Mouse (Mus musculus) forebrain, embryonic 11.5 days (tissue): ENCODE results near the gene Olfr307. TPM values are rescaled to one million over a fixed set of nuclear protein-coding genes. Genes with fewer than 3 reads are reported as not detected.
"Not testable (repeated sequence)": the region's sequence is repeated elsewhere in the genome, so short reads cannot be mapped to it uniquely, and the experiment has no call there.

Experiments
- ATAC-seq: fragments of 200-750 bp; cut with Nextera tagmentation; replicated peaks from 2 replicates; pipeline ENCODE4 v1.8.0; 2017; ENCODE audit warnings: moderate TSS enrichment; ENCODE audit not compliant: low FRiP score
- DNase-seq: peaks from one replicate; pipeline ENCODE4 v3.0.0-alpha.2; 2017; ENCODE audit warnings: low spot score
- H3K27ac ChIP-seq: fragments of 300-500 bp; sonication (generic); 2 replicates; pipeline ENCODE4 v1.5.1; 2014; ENCODE audit warnings: low read depth, low read length
- H3K27me3 ChIP-seq: fragments of 300-500 bp; sonication (generic); 2 replicates; pipeline ENCODE4 v1.6.1; 2014; ENCODE audit warnings: mild to moderate bottlenecking, low read length, mixed read lengths; ENCODE audit not compliant: control insufficient read depth, insufficient read depth
- H3K36me3 ChIP-seq: fragments of 300-500 bp; sonication (generic); 2 replicates; pipeline ENCODE4 v1.6.1; 2014; ENCODE audit warnings: mild to moderate bottlenecking, low read length, moderate library complexity, mixed read lengths; ENCODE audit not compliant: control insufficient read depth, insufficient read depth
- H3K4me1 ChIP-seq: fragments of 300-500 bp; sonication (generic); replicated peaks from 2 replicates; pipeline ENCODE4 v1.6.1; 2014; ENCODE audit warnings: low read length, mixed read lengths; ENCODE audit not compliant: control insufficient read depth, insufficient read depth
- H3K4me2 ChIP-seq: fragments of 300-500 bp; sonication (generic); 2 replicates; pipeline ENCODE4 v1.6.1; 2014; ENCODE audit warnings: low read depth, mild to moderate bottlenecking, low read length, moderate library complexity, mixed read lengths; ENCODE audit not compliant: severe bottlenecking
- H3K4me3 ChIP-seq: fragments of 300-500 bp; sonication (generic); 2 replicates; pipeline ENCODE4 v1.5.1; 2014; ENCODE audit warnings: low read depth, low read length
- H3K9ac ChIP-seq: fragments of 300-500 bp; sonication (generic); 2 replicates; pipeline ENCODE4 v1.6.1; 2014; ENCODE audit warnings: low read length
- H3K9me3 ChIP-seq: fragments of 300-500 bp; sonication (generic); 2 replicates; pipeline ENCODE4 v1.6.1; 2016; ENCODE audit warnings: low read length, mixed read lengths; ENCODE audit not compliant: control insufficient read depth
- WGBS: fragments of 180-500 bp; shearing (Covaris S2); extraction: QIAGEN DNeasy Blood & Tissue Kit; methylation state at CpG from one replicate; pipeline ENCODE4 v1.1.7; 2014; 5-methylcytosine and 5-hydroxymethylcytosine counted together
- polyA plus RNA-seq: library from polyadenylated mRNA; unstranded; fragments of >200 nt; fragmentation: Nextera tagmentation; extraction: Ambion mirVana; gene quantifications from 2 replicates; pipeline ENCODE4 v1.2.1, GENCODE M21; 2014

The Olfr307 gene
- polyA plus RNA-seq, result not detected in 2 replicates

GRCm38 (mm10) chr7:86337486-86337885 is at the start of gene Olfr307:
TSS of gene Olfr307 (minus strand) at chr7:86337586.
- WGBS, result 78% methylated on average over 1 of the region's 1 CpGs
- H3K27me3 ChIP-seq, result no peaks in the 10 kb centered on the region
- no peaks in the 10 kb centered on the region for H3K4me1 ChIP-seq
- H3K9me3 ChIP-seq, result no peaks in the 10 kb centered on the region
- no peak within 1 kb of the TSS for H3K4me2 ChIP-seq
- DNase-seq, result no peak
- no peak within 1 kb of the TSS for H3K4me3 ChIP-seq
- H3K27ac ChIP-seq, result no peak within 1 kb of the TSS
- ATAC-seq, result no peak
- no peaks in the 10 kb centered on the region for H3K36me3 ChIP-seq
- no peak within 1 kb of the TSS for H3K9ac ChIP-seq

DNA sequence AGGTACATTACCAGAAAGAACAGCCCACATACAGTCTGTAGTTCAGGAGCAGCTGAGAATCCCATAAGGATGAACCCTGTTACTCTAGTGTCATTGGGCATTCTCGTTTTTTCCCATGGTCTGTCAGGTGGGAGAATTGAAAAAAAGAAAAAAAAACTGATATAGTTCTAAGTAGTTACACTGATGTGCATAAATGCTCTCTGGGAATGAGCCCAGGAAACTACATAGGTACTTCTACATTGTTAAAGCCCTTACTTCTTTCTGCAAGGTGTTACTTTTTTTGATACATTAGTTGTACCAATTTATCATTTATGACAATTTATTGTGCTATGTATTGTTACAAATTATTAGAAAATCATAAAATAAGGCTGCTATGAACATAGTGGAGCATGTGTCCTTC is 49.2 kb upstream of the Olfr307 start, which contains the start of gene Olfr304:
Gene Olfr304 (minus strand): TSS at position 101 of the 400 bp plus-strand sequence.
- no peak within 1 kb of the TSS for H3K27ac ChIP-seq
- no peaks in the 10 kb centered on the region for H3K27me3 ChIP-seq
- 77% methylated on average over 1 of the region's 1 CpGs for WGBS
- H3K4me3 ChIP-seq, result no peak within 1 kb of the TSS
- H3K9ac ChIP-seq, result no peak within 1 kb of the TSS
- H3K4me2 ChIP-seq, result no peak within 1 kb of the TSS
- H3K4me1 ChIP-seq, result no peaks in the 10 kb centered on the region
- no peaks in the 10 kb centered on the region for H3K9me3 ChIP-seq
- no peaks in the 10 kb centered on the region for H3K36me3 ChIP-seq
- no peak for ATAC-seq
- no peak for DNase-seq

- Histone ChIP-seq H3K4me2 (no peak overlapping the region), H3K27ac (no peak overlapping the region), H3K36me3 (no peaks in the 10 kb centered on the region), H3K4me1 (no peaks in the 10 kb centered on the region), H3K4me3 (no peak overlapping the region), H3K27me3 (no peaks in the 10 kb centered on the region), H3K9ac (no peak overlapping the region), H3K9me3 (no peaks in the 10 kb centered on the region)
- DNase-seq, result no peak
- no peak for ATAC-seq
- 80% methylated on average over 3 of the region's 3 CpGs for WGBS
Measured at GRCm38 (mm10) chr7:86385769-86386168, 48.4 kb upstream of the Olfr307 start.

- no peak within 1 kb of the TSS for H3K4me2 ChIP-seq
- H3K27me3 ChIP-seq, result no peaks in the 10 kb centered on the region
- no peak within 1 kb of the TSS for H3K9ac ChIP-seq
- ATAC-seq (no peak), DNase-seq (no peak)
- 83% methylated on average over 1 of the region's 1 CpGs for WGBS
- H3K9me3 ChIP-seq, result no peaks in the 10 kb centered on the region
- H3K36me3 ChIP-seq, result no peaks in the 10 kb centered on the region
- H3K4me3 ChIP-seq, result no peak within 1 kb of the TSS
- no peaks in the 10 kb centered on the region for H3K4me1 ChIP-seq
- no peak within 1 kb of the TSS for H3K27ac ChIP-seq
Measured at GRCm38 (mm10) chr7:86366828-86367227, 29.4 kb upstream of the Olfr307 start, which contains the start of gene Olfr305. TSS of gene Olfr305 (minus strand) at chr7:86366928.

- not testable (repeated sequence) for H3K36me3 ChIP-seq, H3K4me3 ChIP-seq, H3K4me1 ChIP-seq, ATAC-seq, H3K9me3 ChIP-seq, H3K9ac ChIP-seq, DNase-seq, H3K4me2 ChIP-seq, H3K27ac ChIP-seq, H3K27me3 ChIP-seq
- 92% methylated on average over 9 of the region's 9 CpGs for WGBS
Measured at GRCm38 (mm10) chr7:86346296-86346695, 8.9 kb upstream of the Olfr307 start.

GRCm38 (mm10) chr7:86344253-86344652 is 6.9 kb upstream of the Olfr307 start:
- Histone ChIP-seq H3K27me3 (no peaks in the 10 kb centered on the region), H3K4me3 (no peak overlapping the region)
- WGBS, result 63% methylated on average over 3 of the region's 3 CpGs

DNA sequence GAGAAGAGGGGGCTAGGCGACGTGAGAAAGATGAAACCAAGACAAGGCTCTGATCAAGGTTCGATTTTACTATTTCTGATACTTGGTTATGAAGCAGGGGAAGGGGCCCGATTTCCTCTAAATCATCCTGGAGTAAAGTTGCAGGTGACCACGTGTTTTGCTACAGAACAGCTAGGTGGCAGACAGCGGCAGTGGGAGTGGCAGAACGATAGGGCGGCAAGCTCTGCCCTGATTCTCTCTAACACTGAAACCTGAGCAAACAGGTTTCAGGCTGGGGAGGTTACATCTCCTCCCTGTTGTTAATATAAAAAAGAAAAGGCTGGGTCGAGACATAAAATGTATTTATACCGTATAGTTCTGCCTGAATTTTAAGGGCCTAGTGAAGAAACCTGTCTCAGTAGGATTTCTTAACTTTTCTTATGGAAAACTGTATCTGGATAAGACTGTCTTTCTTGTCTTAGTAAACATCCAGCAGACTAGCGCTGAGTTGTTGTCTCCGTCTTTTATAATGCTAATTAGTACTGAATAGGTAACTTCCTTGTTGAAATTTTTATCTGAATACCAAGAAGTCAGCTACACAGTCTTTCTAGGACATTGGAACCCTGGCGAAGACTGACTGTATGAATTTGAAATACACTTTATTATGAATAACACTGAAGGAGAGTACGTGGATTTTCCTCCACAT is 5.6 kb upstream of the Olfr307 start:
- WGBS, result 81% methylated on average over 14 of the region's 14 CpGs

More at GRCm38 (mm10) chr7:86344253-86344652, 6.9 kb upstream of the Olfr307 start:
- no peak overlapping the region for H3K4me2 ChIP-seq
- H3K36me3 ChIP-seq, result no peaks in the 10 kb centered on the region
- no peaks in the 10 kb centered on the region for H3K4me1 ChIP-seq
- H3K27ac ChIP-seq, result no peak overlapping the region
- H3K9me3 ChIP-seq, result no peaks in the 10 kb centered on the region
- no peak overlapping the region for H3K9ac ChIP-seq
- ATAC-seq (no peak), DNase-seq (no peak)

DNA sequence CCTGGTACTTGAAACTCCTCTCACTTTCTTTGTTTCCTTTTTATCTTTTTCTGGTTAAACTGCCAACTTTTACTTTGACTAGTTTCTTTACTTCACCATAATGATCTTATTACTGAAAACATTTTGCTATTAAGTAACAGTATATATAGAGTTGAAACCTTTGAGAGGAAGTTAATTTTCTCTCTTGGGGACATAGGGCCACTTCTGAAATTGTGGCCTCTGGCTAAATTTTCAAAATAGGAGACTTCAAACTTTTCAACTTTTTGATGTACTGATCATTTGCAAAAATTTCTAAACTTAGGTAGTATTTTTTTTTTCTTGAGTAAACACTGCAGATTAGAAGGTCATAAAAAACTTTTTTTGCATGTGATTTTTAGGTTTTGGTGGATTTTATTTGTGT is 11.9 kb downstream of the Olfr307 start, which contains the start of gene Olfr308:
Gene Olfr308 (minus strand): TSS at position 101 of the 400 bp plus-strand sequence.
- no peaks in the 10 kb centered on the region for H3K36me3 ChIP-seq
- DNase-seq (no peak), ATAC-seq (no peak)
- H3K9me3 ChIP-seq, result no peaks in the 10 kb centered on the region
- H3K4me3 ChIP-seq, result no peak within 1 kb of the TSS
- H3K9ac ChIP-seq, result no peak within 1 kb of the TSS
- H3K4me1 ChIP-seq, result no peaks in the 10 kb centered on the region
- H3K27me3 ChIP-seq, result no peaks in the 10 kb centered on the region
- H3K4me2 ChIP-seq, result no peak within 1 kb of the TSS
- no peak within 1 kb of the TSS for H3K27ac ChIP-seq

More for the DNA sequence above, 5.6 kb upstream of the Olfr307 start:
- no peak overlapping the region for H3K9ac ChIP-seq
- H3K36me3 ChIP-seq, result no peaks in the 10 kb centered on the region
- DNase-seq (no peak), ATAC-seq (no peak)
- no peaks in the 10 kb centered on the region for H3K4me1 ChIP-seq
- H3K4me2 ChIP-seq, result no peak overlapping the region
- H3K9me3 ChIP-seq, result no peaks in the 10 kb centered on the region
- no peak overlapping the region for H3K27ac ChIP-seq
- H3K27me3 ChIP-seq, result no peaks in the 10 kb centered on the region
- H3K4me3 ChIP-seq, result no peak overlapping the region

- H3K9me3 ChIP-seq, result no peaks in the 10 kb centered on the region
- 91% methylated on average over 2 of the region's 2 CpGs for WGBS
- no peak overlapping the region for H3K9ac ChIP-seq
- H3K36me3 ChIP-seq, result no peaks in the 10 kb centered on the region
- no peak overlapping the region for H3K27ac ChIP-seq
- no peaks in the 10 kb centered on the region for H3K27me3 ChIP-seq
- H3K4me2 ChIP-seq, result no peak overlapping the region
- no peak for DNase-seq
- no peaks in the 10 kb centered on the region for H3K4me1 ChIP-seq
- no peak overlapping the region for H3K4me3 ChIP-seq
- ATAC-seq, result no peak
Measured at GRCm38 (mm10) chr7:86321323-86321722, 16.1 kb downstream of the Olfr307 start.
